Mouse (Mus musculus): ENCODE results near the gene Mepce. TPM values are rescaled to one million over a fixed set of nuclear protein-coding genes. Genes with fewer than 3 reads are reported as not detected.

Mepce gene
- polyA plus RNA-seq, 1 experiment = 88.7 TPM

GRCm38 (mm10) chr5:137791553-137791952 lies 4.1 kb upstream of the Mepce start:
- no peaks in the 10 kb centered on the region for H3K27me3 ChIP-seq (replicated peaks)
- H3K36me3 ChIP-seq (replicated peaks; ENCODE audit: low read length) = no peaks in the 10 kb centered on the region
- H3K4me1 ChIP-seq = peaks cover 10% of the 10 kb centered on the region
- H3K9me3 ChIP-seq = no peaks in the 10 kb centered on the region
- no peak overlapping the region for H3K4me3 ChIP-seq (replicated peaks)
- TF ChIP-seq GATA1 (IDR thresholded peaks at IDR 0.05; ENCODE audit: borderline replicate concordance, low read length) (no peak), FLI1 (IDR thresholded peaks at IDR 0.05; ENCODE audit: low read length) (no peak)

- no peak for TF ChIP-seq FLI1 (IDR thresholded peaks at IDR 0.05; ENCODE audit: low read length)
- no peak for TF ChIP-seq GATA1 (IDR thresholded peaks at IDR 0.05; ENCODE audit: borderline replicate concordance, low read length)
- no peak overlapping the region for H3K4me3 ChIP-seq (replicated peaks)
- H3K9me3 ChIP-seq = no peaks in the 10 kb centered on the region
- no peaks in the 10 kb centered on the region for H3K27me3 ChIP-seq (replicated peaks)
- peaks cover 11% of the 10 kb centered on the region for H3K36me3 ChIP-seq (replicated peaks; ENCODE audit: low read length)
- peaks cover 21% of the 10 kb centered on the region for H3K4me1 ChIP-seq
Observed at GRCm38 (mm10) chr5:137788946-137789531, 1.6 kb upstream of the Mepce start.

- H3K36me3 ChIP-seq (replicated peaks; ENCODE audit: low read length) = peaks cover 19% of the 10 kb centered on the region
- no peaks in the 10 kb centered on the region for H3K27me3 ChIP-seq (replicated peaks)
- peaks cover 30% of the 10 kb centered on the region for H3K4me1 ChIP-seq
- peak overlapping the region; percentile 95 for H3K4me3 ChIP-seq (replicated peaks)
- H3K9me3 ChIP-seq = no peaks in the 10 kb centered on the region
- TF ChIP-seq GATA1 (IDR thresholded peaks at IDR 0.05; ENCODE audit: borderline replicate concordance, low read length) (no peak), FLI1 (IDR thresholded peaks at IDR 0.05; ENCODE audit: low read length) (no peak)
Observed at GRCm38 (mm10) chr5:137788171-137788570, 716 bp upstream of the Mepce start.

- peaks cover 48% of the 10 kb centered on the region for H3K4me1 ChIP-seq
- H3K9me3 ChIP-seq = no peaks in the 10 kb centered on the region
- TF ChIP-seq FLI1 (IDR thresholded peaks at IDR 0.05; ENCODE audit: low read length) (no peak), GATA1 (IDR thresholded peaks at IDR 0.05; ENCODE audit: borderline replicate concordance, low read length) (no peak)
- H3K36me3 ChIP-seq (replicated peaks; ENCODE audit: low read length) = peaks cover 38% of the 10 kb centered on the region
- peak overlapping the region; percentile 95 for H3K4me3 ChIP-seq (replicated peaks)
- no peaks in the 10 kb centered on the region for H3K27me3 ChIP-seq (replicated peaks)
Observed at GRCm38 (mm10) chr5:137786109-137786942, 1.1 kb downstream of the Mepce start.

- H3K9me3 ChIP-seq = no peaks in the 10 kb centered on the region
- H3K36me3 ChIP-seq (replicated peaks; ENCODE audit: low read length) = peaks cover 47% of the 10 kb centered on the region
- no peaks in the 10 kb centered on the region for H3K27me3 ChIP-seq (replicated peaks)
- peak overlapping the region; percentile 95 for H3K4me3 ChIP-seq (replicated peaks)
- TF ChIP-seq FLI1 (IDR thresholded peaks at IDR 0.05; ENCODE audit: low read length) (no peak), GATA1 (IDR thresholded peaks at IDR 0.05; ENCODE audit: borderline replicate concordance, low read length) (no peak)
- peaks cover 54% of the 10 kb centered on the region for H3K4me1 ChIP-seq
Observed at GRCm38 (mm10) chr5:137785164-137786031, 2.1 kb downstream of the Mepce start.

DNA sequence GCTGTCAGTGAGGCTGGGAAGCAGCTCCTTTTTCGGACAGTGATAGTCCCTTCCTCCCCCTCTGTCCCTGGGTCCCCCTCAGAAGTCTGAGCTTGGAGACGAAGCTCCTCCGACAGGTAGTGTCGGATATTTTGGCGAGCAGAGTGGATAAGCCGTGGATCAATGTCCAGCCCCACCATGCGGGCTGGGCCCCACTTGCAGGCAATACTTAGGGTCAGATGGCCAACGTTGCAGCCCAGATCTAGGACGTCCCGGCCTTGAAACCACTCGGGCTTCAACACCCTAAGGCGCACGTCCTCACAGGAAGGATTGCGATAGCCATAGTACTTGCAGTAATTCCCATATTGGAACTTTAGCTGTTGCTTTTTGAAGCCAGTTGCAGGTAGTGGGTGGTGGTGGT lies 2.9 kb downstream of the Mepce start:
- Histone ChIP-seq H3K36me3 (replicated peaks; ENCODE audit: low read length) (peaks cover 52% of the 10 kb centered on the region), H3K27me3 (replicated peaks) (no peaks in the 10 kb centered on the region), H3K4me1 (peaks cover 63% of the 10 kb centered on the region), H3K9me3 (no peaks in the 10 kb centered on the region), H3K4me3 (replicated peaks) (peak overlapping the region; percentile 95)
- no peak for TF ChIP-seq FLI1 (IDR thresholded peaks at IDR 0.05; ENCODE audit: low read length)
- TF ChIP-seq GATA1 (IDR thresholded peaks at IDR 0.05; ENCODE audit: borderline replicate concordance, low read length) = no peak

DNA sequence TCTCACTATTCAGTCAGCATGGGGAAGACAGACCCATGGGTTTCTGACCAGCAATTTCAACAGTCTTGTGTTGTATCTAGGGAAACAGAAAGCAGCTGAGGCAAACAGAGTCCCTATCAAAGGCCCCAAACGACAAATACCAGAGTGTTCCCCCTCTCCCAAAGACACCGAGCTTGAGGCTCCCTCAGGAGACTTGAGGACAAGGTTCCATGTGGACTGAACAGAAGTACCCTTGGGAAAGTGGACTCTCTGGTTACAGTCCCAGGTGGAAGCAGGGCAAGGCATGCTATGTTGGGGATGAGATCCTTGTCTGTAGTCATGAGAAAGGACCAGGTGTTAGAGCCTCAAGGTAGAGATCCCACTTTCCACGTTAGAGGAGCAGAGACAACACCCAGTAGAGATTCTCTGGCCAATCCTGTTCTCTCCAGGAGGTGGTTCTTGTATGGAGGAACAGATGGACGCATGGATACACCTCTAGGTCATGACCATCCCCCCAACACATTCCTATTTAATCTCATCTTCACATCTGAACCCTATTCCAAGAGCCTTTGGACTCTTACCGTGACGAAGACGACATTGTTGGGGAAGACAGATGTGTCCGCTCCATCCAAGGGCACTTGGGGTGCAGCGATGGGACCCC lies 3.4 kb downstream of the Mepce start:
- H3K9me3 ChIP-seq = no peaks in the 10 kb centered on the region
- peak overlapping the region; percentile 95 for H3K4me3 ChIP-seq (replicated peaks)
- no peaks in the 10 kb centered on the region for H3K27me3 ChIP-seq (replicated peaks)
- peaks cover 66% of the 10 kb centered on the region for H3K4me1 ChIP-seq
- TF ChIP-seq FLI1 (IDR thresholded peaks at IDR 0.05; ENCODE audit: low read length) = no peak
- no peak for TF ChIP-seq GATA1 (IDR thresholded peaks at IDR 0.05; ENCODE audit: borderline replicate concordance, low read length)
- peaks cover 52% of the 10 kb centered on the region for H3K36me3 ChIP-seq (replicated peaks; ENCODE audit: low read length)

DNA sequence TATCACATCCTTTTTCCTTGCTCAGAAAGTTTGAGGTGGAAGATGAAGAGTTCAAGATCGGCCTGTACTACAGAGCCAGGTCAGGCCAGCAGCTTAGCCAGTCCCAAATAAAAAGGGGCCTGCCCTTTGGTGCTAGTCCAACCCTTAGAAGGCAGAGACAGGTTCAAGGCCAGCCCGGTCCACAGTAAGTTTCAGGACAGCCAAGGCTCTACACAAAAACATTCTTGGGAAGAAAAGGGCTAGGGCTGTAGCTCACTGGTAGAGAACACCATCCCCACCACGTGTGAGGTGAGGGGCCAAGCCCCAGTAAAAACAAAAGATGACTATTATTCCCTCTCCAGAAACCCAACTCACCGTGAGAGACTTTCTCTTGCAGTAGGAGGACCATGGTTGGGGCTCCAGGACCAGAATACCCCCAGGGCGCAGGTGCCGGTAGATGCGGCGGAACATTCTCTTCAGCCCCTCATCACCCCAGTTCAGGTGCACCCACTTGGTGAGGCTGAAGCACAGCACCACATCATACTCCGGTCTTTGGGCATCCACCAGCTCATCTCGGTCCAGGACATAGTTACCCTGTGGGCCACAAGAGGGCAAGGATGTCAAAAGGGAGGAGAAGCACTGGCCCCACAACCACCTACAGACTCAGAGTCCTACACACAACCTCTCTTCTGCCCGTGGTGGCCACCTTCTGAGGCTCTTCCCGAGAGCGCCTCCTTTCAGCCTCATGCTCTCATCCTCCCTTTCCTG lies 4.5 kb downstream of the Mepce start:
- no peaks in the 10 kb centered on the region for H3K9me3 ChIP-seq
- no peak for TF ChIP-seq FLI1 (IDR thresholded peaks at IDR 0.05; ENCODE audit: low read length)
- peaks cover 67% of the 10 kb centered on the region for H3K4me1 ChIP-seq
- H3K4me3 ChIP-seq (replicated peaks) = peak overlapping the region; percentile 76
- no peaks in the 10 kb centered on the region for H3K27me3 ChIP-seq (replicated peaks)
- H3K36me3 ChIP-seq (replicated peaks; ENCODE audit: low read length) = peaks cover 52% of the 10 kb centered on the region

DNA sequence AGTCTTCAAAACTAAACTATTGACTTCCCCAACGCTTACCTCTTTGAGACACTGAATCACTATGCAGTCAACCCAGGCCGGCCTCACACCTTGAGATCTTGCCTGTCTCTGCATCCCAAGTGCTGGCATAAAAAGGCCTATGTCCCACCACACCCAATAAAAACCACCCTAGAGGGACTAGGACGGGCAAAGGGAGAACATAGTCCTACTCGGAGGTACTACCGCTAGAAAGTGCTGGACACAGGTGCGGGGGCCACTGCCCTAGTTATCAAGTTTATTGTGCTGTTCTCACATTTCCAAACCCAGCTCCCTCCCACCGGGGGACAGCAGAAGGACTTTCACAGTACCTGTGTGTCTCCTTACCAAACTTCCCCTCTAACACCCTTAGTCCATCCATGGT lies 5.8 kb downstream of the Mepce start:
- no peaks in the 10 kb centered on the region for H3K27me3 ChIP-seq (replicated peaks)
- no peak overlapping the region for H3K4me3 ChIP-seq (replicated peaks)
- no peaks in the 10 kb centered on the region for H3K9me3 ChIP-seq
- H3K4me1 ChIP-seq = peaks cover 74% of the 10 kb centered on the region
- peaks cover 52% of the 10 kb centered on the region for H3K36me3 ChIP-seq (replicated peaks; ENCODE audit: low read length)
- TF ChIP-seq FLI1 (IDR thresholded peaks at IDR 0.05; ENCODE audit: low read length) = no peak
- no peak for TF ChIP-seq GATA1 (IDR thresholded peaks at IDR 0.05; ENCODE audit: borderline replicate concordance, low read length)

Data from megakaryocyte, embryonic 14.5 days (primary cell).